Mouse (Mus musculus): ENCODE measurements at regions not wholly inside any gene's neighbourhood (a gene's known extent, or its start where the extent isn't known, plus 50 kb on each side); places are given as distances from the start of the nearest gene placed in this dataset.

DNA sequence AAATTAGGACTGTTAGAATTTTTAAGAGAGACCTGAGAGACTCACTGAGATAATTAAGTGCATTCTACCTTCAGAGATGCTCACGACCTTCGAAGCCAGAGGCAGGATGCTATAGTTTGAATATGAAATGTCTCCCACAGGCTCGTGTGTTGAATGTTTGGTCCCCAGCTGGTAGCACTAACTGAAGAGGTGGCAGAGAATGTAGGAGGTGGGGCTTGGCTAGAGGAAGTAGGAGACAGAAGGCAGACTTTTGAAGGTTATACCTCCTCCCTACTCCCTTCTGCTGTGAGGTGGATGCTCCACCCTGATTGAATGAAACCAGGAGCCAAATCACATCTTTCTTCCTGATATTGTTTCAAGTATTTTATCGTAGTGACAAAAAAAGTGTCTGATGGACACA, 79.3 kb upstream of the Otos start:
- 62% methylated on average over 4 of the region's 4 CpGs for WGBS
- peaks cover 3% of the 10 kb centered on the region; the same call in 1 of the 2 replicates for H3K27me3 ChIP-seq (replicated peaks)

GRCm38 (mm10) chr1:92727371-92727770, 78.7 kb upstream of the Otos start:
- H3K27me3 ChIP-seq (replicated peaks): peaks cover 3% of the 10 kb centered on the region; the same call in 1 of the 2 replicates
- no peak overlapping the region for H3K9ac ChIP-seq
- no peak overlapping the region for H3K27ac ChIP-seq (replicated peaks)
- no peaks in the 10 kb centered on the region for H3K9me3 ChIP-seq
- peaks cover 18% of the 10 kb centered on the region for H3K4me1 ChIP-seq
- H3K4me2 ChIP-seq: no peak overlapping the region
- WGBS: 73% methylated on average over 6 of the region's 6 CpGs
- H3K36me3 ChIP-seq: no peaks in the 10 kb centered on the region
- no peak overlapping the region for H3K4me3 ChIP-seq
- ATAC-seq (ENCODE audit: extremely low read depth, insufficient number of reproducible peaks, low FRiP score, low TSS enrichment): no peak

More for the DNA sequence above, 79.3 kb upstream of the Otos start:
- H3K9me3 ChIP-seq: no peaks in the 10 kb centered on the region
- H3K4me1 ChIP-seq: peaks cover 18% of the 10 kb centered on the region
- H3K36me3 ChIP-seq: no peaks in the 10 kb centered on the region
- H3K9ac ChIP-seq: no peak overlapping the region
- no peak overlapping the region for H3K4me2 ChIP-seq
- no peak overlapping the region for H3K4me3 ChIP-seq
- ATAC-seq (ENCODE audit: extremely low read depth, insufficient number of reproducible peaks, low FRiP score, low TSS enrichment): no peak
- no peak overlapping the region for H3K27ac ChIP-seq (replicated peaks)

GRCm38 (mm10) chr1:92726341-92726740, 77.7 kb upstream of the Otos start:
- 75% methylated on average over 6 of the region's 6 CpGs for WGBS

DNA sequence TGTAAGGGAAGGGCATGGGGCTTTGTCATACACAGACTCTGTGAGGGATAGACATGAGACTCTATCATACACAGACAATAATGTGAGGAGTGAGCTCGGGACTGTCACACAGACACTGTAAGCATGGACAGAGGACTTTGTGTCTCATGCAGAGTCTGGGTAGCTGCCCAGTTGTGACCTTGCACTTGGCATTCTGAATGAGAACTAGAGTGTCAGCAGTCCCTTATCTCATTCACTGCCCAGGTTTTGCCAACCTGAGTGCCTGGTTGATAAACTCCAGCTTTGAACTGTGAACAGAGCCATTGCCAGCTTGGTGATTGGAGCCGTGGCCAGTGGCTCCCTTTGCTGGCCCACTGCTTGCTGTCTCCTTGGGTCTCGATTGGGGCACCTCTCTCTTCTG, 75.5 kb upstream of the Otos start:
- Histone ChIP-seq H3K27me3 (replicated peaks) (no peaks in the 10 kb centered on the region; the same call in 1 of the 2 replicates), H3K4me3 (no peak overlapping the region), H3K36me3 (no peaks in the 10 kb centered on the region), H3K4me1 (peaks cover 44% of the 10 kb centered on the region), H3K4me2 (no peak overlapping the region), H3K9ac (no peak overlapping the region), H3K27ac (replicated peaks) (no peak overlapping the region), H3K9me3 (no peaks in the 10 kb centered on the region)
- no peak for ATAC-seq (ENCODE audit: extremely low read depth, insufficient number of reproducible peaks, low FRiP score, low TSS enrichment)
- 41% methylated on average over 3 of the region's 3 CpGs for WGBS

More at GRCm38 (mm10) chr1:92726341-92726740, 77.7 kb upstream of the Otos start:
- no peaks in the 10 kb centered on the region for H3K36me3 ChIP-seq
- H3K4me3 ChIP-seq: no peak overlapping the region
- H3K4me2 ChIP-seq: no peak overlapping the region
- H3K9me3 ChIP-seq: no peaks in the 10 kb centered on the region
- no peak overlapping the region for H3K9ac ChIP-seq
- no peak overlapping the region for H3K27ac ChIP-seq (replicated peaks)
- ATAC-seq (ENCODE audit: extremely low read depth, insufficient number of reproducible peaks, low FRiP score, low TSS enrichment): no peak
- H3K4me1 ChIP-seq: peaks cover 23% of the 10 kb centered on the region
- H3K27me3 ChIP-seq (replicated peaks): peaks cover 3% of the 10 kb centered on the region; the same call in 1 of the 2 replicates

DNA sequence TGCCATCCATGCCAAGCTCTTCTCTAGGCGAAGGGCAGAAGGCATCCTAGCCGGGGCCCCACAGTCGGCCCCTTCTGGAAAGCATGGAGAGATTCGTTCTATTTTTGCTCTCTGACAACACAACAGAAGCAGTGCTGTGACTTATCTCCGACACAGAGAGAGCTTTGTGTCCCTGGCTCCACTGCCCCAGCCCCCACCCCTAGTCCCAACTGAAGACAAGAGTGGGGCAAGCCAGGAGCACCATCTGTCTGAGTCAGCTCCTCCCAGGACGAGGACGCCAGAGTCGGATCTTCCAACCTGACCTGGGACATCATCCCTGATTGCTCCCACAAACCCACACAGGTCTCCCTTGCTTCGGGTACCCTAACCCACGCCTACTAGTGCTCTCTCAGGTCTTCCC, 71.9 kb upstream of the Otos start:
- H3K4me3 ChIP-seq: no peak overlapping the region
- ATAC-seq (ENCODE audit: extremely low read depth, insufficient number of reproducible peaks, low FRiP score, low TSS enrichment): peak; percentile 43; the same call in 1 of the 2 replicates
- 21% methylated on average over 10 of the region's 10 CpGs for WGBS

DNA sequence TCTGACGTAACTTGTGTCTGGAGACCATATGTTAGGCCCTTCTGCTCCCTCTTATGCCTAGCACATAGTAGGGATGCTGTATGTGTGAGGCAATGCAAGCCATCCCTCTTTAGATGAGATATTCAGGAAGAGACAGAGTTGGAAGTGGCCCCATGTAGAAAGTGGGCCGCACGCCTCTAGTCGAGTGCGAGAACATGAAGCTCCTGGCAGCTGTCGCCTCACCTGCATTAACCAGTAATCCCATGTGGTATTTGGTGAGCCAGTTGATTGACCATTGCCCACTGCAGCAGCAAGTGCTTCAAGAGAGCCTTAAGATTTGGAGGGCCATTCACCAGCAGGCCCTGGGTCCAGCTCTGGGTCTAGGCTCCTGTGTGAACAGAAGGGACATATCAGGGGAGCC, 71.2 kb upstream of the Otos start:
- ATAC-seq (ENCODE audit: extremely low read depth, insufficient number of reproducible peaks, low FRiP score, low TSS enrichment): no peak
- Histone ChIP-seq H3K36me3 (no peaks in the 10 kb centered on the region), H3K27ac (replicated peaks) (peak overlapping the region; percentile 95), H3K4me2 (no peak overlapping the region), H3K9me3 (no peaks in the 10 kb centered on the region), H3K9ac (peak overlapping the region; percentile 47; the same call in 1 of the 2 replicates), H3K27me3 (replicated peaks) (no peaks in the 10 kb centered on the region), H3K4me3 (no peak overlapping the region), H3K4me1 (peaks cover 72% of the 10 kb centered on the region)
- 90% methylated on average over 6 of the region's 6 CpGs for WGBS

More for the DNA sequence above, 71.9 kb upstream of the Otos start:
- Histone ChIP-seq H3K9me3 (no peaks in the 10 kb centered on the region), H3K27ac (replicated peaks) (peak overlapping the region; percentile 95), H3K27me3 (replicated peaks) (no peaks in the 10 kb centered on the region), H3K36me3 (no peaks in the 10 kb centered on the region), H3K4me1 (peaks cover 69% of the 10 kb centered on the region), H3K9ac (peak overlapping the region; percentile 65; the same call in 1 of the 2 replicates), H3K4me2 (peak overlapping the region; percentile 28)

DNA sequence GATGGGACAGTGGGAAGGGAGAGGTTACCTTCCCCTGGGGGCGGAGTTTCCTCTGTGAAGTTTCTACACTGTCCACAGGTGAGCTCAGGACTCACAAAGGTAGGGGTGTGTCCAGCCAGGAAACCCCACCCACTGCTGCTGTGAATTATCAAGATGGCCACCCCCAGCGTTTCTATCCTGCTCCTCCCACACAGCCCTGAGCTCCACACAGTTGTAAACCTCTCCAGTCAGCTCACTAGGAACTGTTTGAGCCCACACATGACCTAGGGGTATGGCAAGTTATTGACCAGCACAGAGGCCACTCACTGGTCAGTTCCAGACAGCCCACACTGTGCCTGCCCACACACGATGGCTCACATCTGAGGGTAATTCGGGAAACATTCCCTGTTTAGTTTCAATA, 69.5 kb upstream of the Otos start:
- peaks cover 63% of the 10 kb centered on the region for H3K4me1 ChIP-seq

DNA sequence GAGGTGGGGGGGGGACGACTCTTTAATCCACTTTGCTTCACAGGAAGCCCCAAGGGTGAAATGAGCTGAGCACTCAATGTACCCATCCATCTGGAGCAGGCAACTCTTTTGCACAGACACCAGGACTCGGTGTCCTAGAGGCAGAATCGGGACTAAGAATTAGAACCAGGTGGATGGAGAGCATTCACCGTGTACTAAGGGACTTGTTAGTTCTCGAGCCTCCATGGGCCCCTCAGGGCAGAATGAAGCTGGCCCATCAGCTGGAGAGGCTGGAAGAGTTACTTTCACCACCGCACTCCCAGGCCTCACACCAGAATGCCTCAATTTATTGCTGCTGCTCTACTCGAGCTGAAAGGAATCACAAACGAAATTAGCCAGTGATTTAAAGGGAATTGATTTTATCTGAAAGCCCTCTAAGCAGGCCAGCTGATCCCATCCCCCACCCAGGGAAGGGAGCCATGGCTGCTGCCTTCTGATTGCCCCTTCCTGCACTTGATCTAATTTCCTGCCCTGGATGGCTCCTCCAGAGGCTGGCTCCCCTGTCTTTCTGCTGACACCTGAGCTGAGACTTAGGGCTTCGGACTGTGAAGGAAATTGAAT, 66.2 kb upstream of the Otos start:
- no peak for ATAC-seq (ENCODE audit: extremely low read depth, insufficient number of reproducible peaks, low FRiP score, low TSS enrichment)
- Histone ChIP-seq H3K36me3 (no peaks in the 10 kb centered on the region), H3K27me3 (replicated peaks) (peaks cover 19% of the 10 kb centered on the region; the same call in 1 of the 2 replicates), H3K27ac (replicated peaks) (no peak overlapping the region), H3K4me3 (no peak overlapping the region), H3K4me1 (peaks cover 48% of the 10 kb centered on the region), H3K9me3 (no peaks in the 10 kb centered on the region), H3K4me2 (no peak overlapping the region), H3K9ac (no peak overlapping the region)
- WGBS: 55% methylated on average over 9 of the region's 9 CpGs

More for the DNA sequence above, 69.5 kb upstream of the Otos start:
- H3K9ac ChIP-seq: no peak overlapping the region
- H3K4me2 ChIP-seq: no peak overlapping the region
- no peak for ATAC-seq (ENCODE audit: extremely low read depth, insufficient number of reproducible peaks, low FRiP score, low TSS enrichment)
- peaks cover 3% of the 10 kb centered on the region; the same call in 1 of the 2 replicates for H3K27me3 ChIP-seq (replicated peaks)
- H3K36me3 ChIP-seq: no peaks in the 10 kb centered on the region
- H3K27ac ChIP-seq (replicated peaks): no peak overlapping the region
- 65% methylated on average over 4 of the region's 4 CpGs for WGBS
- no peaks in the 10 kb centered on the region for H3K9me3 ChIP-seq
- H3K4me3 ChIP-seq: no peak overlapping the region

DNA sequence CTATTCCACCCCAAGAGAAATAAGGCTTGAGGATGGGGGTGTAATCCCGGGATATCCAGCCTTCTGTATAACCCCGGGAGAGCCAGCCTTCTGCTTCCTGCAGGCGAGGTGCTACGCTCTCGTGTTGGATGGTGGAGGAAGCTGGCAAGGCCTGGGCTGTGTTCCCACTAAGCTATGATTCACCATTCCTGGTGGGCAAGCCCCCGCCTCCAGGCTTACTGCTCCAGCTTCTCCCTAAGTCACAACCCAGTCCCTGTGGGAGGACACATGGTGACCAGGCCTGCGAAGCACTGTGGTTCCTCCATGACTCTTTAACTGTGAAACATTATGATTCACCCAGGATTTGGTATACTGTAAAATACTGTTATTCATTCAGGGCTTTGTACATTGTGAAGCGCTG, 63.7 kb upstream of the Otos start:
- Histone ChIP-seq H3K27ac (replicated peaks) (no peak overlapping the region), H3K9me3 (no peaks in the 10 kb centered on the region), H3K4me2 (no peak overlapping the region), H3K4me3 (no peak overlapping the region), H3K27me3 (replicated peaks) (peaks cover 19% of the 10 kb centered on the region; the same call in 1 of the 2 replicates), H3K36me3 (no peaks in the 10 kb centered on the region), H3K9ac (no peak overlapping the region), H3K4me1 (peaks cover 45% of the 10 kb centered on the region)
- WGBS: 76% methylated on average over 8 of the region's 8 CpGs
- no peak for ATAC-seq (ENCODE audit: extremely low read depth, insufficient number of reproducible peaks, low FRiP score, low TSS enrichment)

DNA sequence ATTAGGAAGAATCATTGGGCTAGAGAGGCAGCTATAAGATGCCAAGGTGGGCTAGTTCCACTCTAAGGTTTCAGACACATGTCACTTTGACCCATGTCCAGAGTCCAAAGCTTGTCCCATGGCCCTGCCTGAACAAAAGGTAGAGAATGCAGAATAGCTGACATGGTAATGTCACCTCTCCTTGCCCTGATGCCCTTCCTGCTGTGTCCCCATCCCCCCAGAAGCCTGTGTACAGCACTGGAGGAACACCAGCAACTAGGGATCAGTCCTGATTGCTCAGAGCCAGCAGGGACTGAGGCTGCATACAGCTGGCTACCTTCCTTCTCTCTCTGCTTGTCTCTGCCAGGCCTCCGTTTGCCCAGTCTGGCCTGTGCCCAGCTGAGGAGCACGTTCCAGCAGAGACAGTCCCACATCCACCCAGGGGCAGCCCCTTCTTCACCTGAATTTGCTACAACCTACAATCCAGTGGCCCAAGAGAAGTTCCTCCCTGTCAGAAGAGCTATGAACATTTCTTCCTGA, 61.7 kb upstream of the Otos start:
- H3K4me3 ChIP-seq: no peak overlapping the region
- no peak overlapping the region for H3K9ac ChIP-seq
- 72% methylated on average over 2 of the region's 2 CpGs for WGBS
- peaks cover 19% of the 10 kb centered on the region; the same call in 1 of the 2 replicates for H3K27me3 ChIP-seq (replicated peaks)
- peaks cover 28% of the 10 kb centered on the region for H3K4me1 ChIP-seq
- no peak overlapping the region for H3K27ac ChIP-seq (replicated peaks)
- no peak overlapping the region for H3K4me2 ChIP-seq
- H3K36me3 ChIP-seq: no peaks in the 10 kb centered on the region
- no peaks in the 10 kb centered on the region for H3K9me3 ChIP-seq
- no peak for ATAC-seq (ENCODE audit: extremely low read depth, insufficient number of reproducible peaks, low FRiP score, low TSS enrichment)

GRCm38 (mm10) chr1:92709190-92709850, 60.7 kb upstream of the Otos start:
- Histone ChIP-seq H3K27ac (replicated peaks) (no peak overlapping the region), H3K27me3 (replicated peaks) (peaks cover 19% of the 10 kb centered on the region; the same call in 1 of the 2 replicates), H3K4me1 (peaks cover 24% of the 10 kb centered on the region), H3K36me3 (no peaks in the 10 kb centered on the region), H3K9me3 (no peaks in the 10 kb centered on the region), H3K9ac (no peak overlapping the region), H3K4me3 (no peak overlapping the region), H3K4me2 (no peak overlapping the region)
- WGBS: 57% methylated on average over 14 of the region's 14 CpGs
- ATAC-seq (ENCODE audit: extremely low read depth, insufficient number of reproducible peaks, low FRiP score, low TSS enrichment): no peak

Data from heart, embryonic 13.5 days (tissue).